ENCODE assay signal across 20 mouse cellular contexts in the genomic region with DNA sequence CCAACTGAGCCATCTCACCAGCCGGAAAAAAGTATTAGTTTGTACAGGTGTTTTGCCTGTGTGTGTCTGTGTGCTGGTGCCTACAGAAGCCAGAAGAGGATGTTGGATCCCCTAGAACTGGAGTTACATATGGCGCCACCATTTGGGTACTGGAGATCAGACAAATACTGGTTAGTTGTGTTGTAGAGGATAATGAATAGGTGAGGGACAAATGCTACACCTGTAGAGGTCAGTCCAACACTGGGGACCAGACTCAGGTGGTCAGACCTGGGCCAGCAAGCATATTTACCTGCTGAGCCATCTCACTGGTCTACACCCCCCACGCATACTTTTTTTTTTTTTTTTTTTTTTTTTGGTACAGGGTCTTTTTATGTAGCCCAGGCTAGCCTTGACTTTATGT. TPM values are rescaled to one million over a fixed set of nuclear protein-coding genes. Genes with fewer than 3 reads are reported as not detected.
A peak's percentile ranks its signal among the peaks of the same experiment; 100 is the strongest.
DNase-seq lines count a peak whose midpoint lies in the region; ATAC-seq and TF ChIP-seq lines count a peak whose summit lies in the region.
"Had no signal": no experiment of that assay in that cellular context is flagged by ENCODE, and none has a peak within 500 bp of the region (broad histone marks: within the 10 kb centered on the region; RNA-seq: fewer than 3 reads in every experiment).

No protein-coding gene starts in this region.

- H3ac ChIP-seq in myocyte (ENCODE audit: control insufficient read depth, insufficient read length), result no peak overlapping the region

- no peaks in the 10 kb centered on the region for H3K27me3 ChIP-seq in intestine, postnatal 0 days (replicated peaks; ENCODE audit: control insufficient read depth, insufficient read depth, low read length)
- H3K27me3 ChIP-seq in intestine, embryonic 16.5 days (replicated peaks; ENCODE audit: control insufficient read depth, insufficient read depth, low read length), result no peaks in the 10 kb centered on the region
- H3K27me3 ChIP-seq in ES-Bruce4 (ENCODE audit: control insufficient read depth, insufficient read depth, low read length, poor library complexity, severe bottlenecking) (no peaks in the 10 kb centered on the region), myocyte (ENCODE audit: control insufficient read depth, insufficient read depth, insufficient read length) (no peaks in the 10 kb centered on the region)
- H3K27me3 ChIP-seq: heart, embryonic 13.5 days; hindbrain, embryonic 13.5 days; limb, embryonic 15.5 days; megakaryocyte, embryonic 14.5 days had no signal

- no peaks in the 10 kb centered on the region for H3K4me1 ChIP-seq in intestine, postnatal 0 days (replicated peaks; ENCODE audit: control insufficient read depth, insufficient read depth, low read length)
- H3K4me1 ChIP-seq in intestine, embryonic 16.5 days (ENCODE audit: control insufficient read depth, insufficient read depth, low read length), result peaks cover 19% of the 10 kb centered on the region
- H3K4me1 ChIP-seq in ES-Bruce4 (ENCODE audit: control insufficient read depth, insufficient read depth, low read length), result no peaks in the 10 kb centered on the region

- no peak for ATAC-seq in intestine, postnatal 0 days
- ATAC-seq in intestine, embryonic 16.5 days, result no peak
- ATAC-seq: forebrain, postnatal 0 days had no signal

- no peaks in the 10 kb centered on the region for H3K79me2 ChIP-seq in myocyte (ENCODE audit: control insufficient read depth, insufficient read depth)

- H3K27ac ChIP-seq in intestine, postnatal 0 days (ENCODE audit: low read depth, low read length), result no peak overlapping the region
- no peak overlapping the region; the same call in 1 of the 2 replicates for H3K27ac ChIP-seq in intestine, embryonic 16.5 days (ENCODE audit: low read length)
- H3K27ac ChIP-seq in ES-Bruce4 (ENCODE audit: insufficient read depth, low read length), result no peak overlapping the region
- H3K27ac ChIP-seq: embryonic facial prominence, embryonic 10.5 days; liver, embryonic 14.5 days had no signal

- intact Hi-C loops in left cerebral cortex, postnatal 10 days (cut with DNase I), result loop anchor here (2.0 kb wide), 1 partner anchor 124 kb away; no protein-coding TSS in a partner anchor

- TF ChIP-seq EP300 in ES-Bruce4 (IDR thresholded peaks at IDR 0.05; ENCODE audit: insufficient read depth, low read depth, low read length), result no peak

- H3K36me3 ChIP-seq in intestine, postnatal 0 days (ENCODE audit: control insufficient read depth, insufficient read depth), result peaks cover 45% of the 10 kb centered on the region
- H3K36me3 ChIP-seq in intestine, embryonic 16.5 days (ENCODE audit: control insufficient read depth, insufficient read depth, low read length), result peaks cover 13% of the 10 kb centered on the region
- peaks cover 34% of the 10 kb centered on the region for H3K36me3 ChIP-seq in ES-Bruce4 (ENCODE audit: control insufficient read depth, insufficient read depth, low read length, poor library complexity, severe bottlenecking)
- H3K36me3 ChIP-seq in myocyte (ENCODE audit: control insufficient read depth, insufficient read depth), result peaks cover 45% of the 10 kb centered on the region

- TF ChIP-seq CTCF in intestine, postnatal 0 days (IDR thresholded peaks at IDR 0.05; ENCODE audit: low read depth), result peak; percentile 16; the same call in 1 of the 2 replicates
- peak; percentile 14 for TF ChIP-seq CTCF in ES-Bruce4 (IDR thresholded peaks at IDR 0.05; ENCODE audit: low read depth, low read length)

- peak; percentile 38 for DNase-seq in 416B (ENCODE audit: low read depth)
- DNase-seq in left cerebral cortex, postnatal 10 days (ENCODE audit: extremely low spot score in 1 of 2, low spot score in 2 of 2), result no peak
- DNase-seq in adrenal gland, postnatal 14 days, result no peak
- DNase-seq: forebrain, postnatal 0 days; gastrocnemius, postnatal 14 days; layer of hippocampus, adult 9-11 months; lung, embryonic 14.5 days; midbrain, embryonic 14.5 days; thymus, adult 2 months had no signal

- TF ChIP-seq POLR2A in ES-Bruce4 (IDR thresholded peaks at IDR 0.05; ENCODE audit: insufficient read depth, low read length) (no peak), myocyte (IDR thresholded peaks at IDR 0.05; ENCODE audit: insufficient read length, low read depth) (no peak)

- no peaks in the 10 kb centered on the region for H3K9me3 ChIP-seq in intestine, postnatal 0 days (ENCODE audit: control insufficient read depth)
- no peaks in the 10 kb centered on the region for H3K9me3 ChIP-seq in intestine, embryonic 16.5 days (ENCODE audit: control insufficient read depth, low read length)
- no peaks in the 10 kb centered on the region for H3K9me3 ChIP-seq in ES-Bruce4 (replicated peaks; ENCODE audit: control insufficient read depth, insufficient read depth, low read length, poor library complexity, severe bottlenecking)
- H3K9me3 ChIP-seq: embryonic facial prominence, embryonic 10.5 days; G1E; heart, embryonic 13.5 days; hindbrain, embryonic 13.5 days; limb, embryonic 15.5 days; megakaryocyte, embryonic 14.5 days had no signal

- H3K4me3 ChIP-seq in intestine, postnatal 0 days (ENCODE audit: low read depth, low read length), result no peak overlapping the region
- H3K4me3 ChIP-seq in intestine, embryonic 16.5 days (ENCODE audit: low read length), result no peak overlapping the region
- H3K4me3 ChIP-seq in ES-Bruce4 (ENCODE audit: low read depth, low read length) (no peak overlapping the region), myocyte (no peak overlapping the region)
- H3K4me3 ChIP-seq: embryonic facial prominence, embryonic 10.5 days; heart, embryonic 13.5 days; hindbrain, embryonic 13.5 days; limb, embryonic 15.5 days had no signal

- 72% methylated on average over 3 of the region's 3 CpGs for WGBS in intestine, postnatal 0 days
- 89% methylated on average over 3 of the region's 3 CpGs for WGBS in intestine, embryonic 16.5 days

- H3K4me2 ChIP-seq in intestine, postnatal 0 days (replicated peaks; ENCODE audit: low read depth), result no peak overlapping the region
- no peak overlapping the region for H3K4me2 ChIP-seq in intestine, embryonic 16.5 days (ENCODE audit: low read depth, low read length)
- no peak overlapping the region for H3K4me2 ChIP-seq in myocyte (ENCODE audit: low read depth)
- H3K4me2 ChIP-seq: heart, embryonic 13.5 days; hindbrain, embryonic 13.5 days; limb, embryonic 15.5 days; lung, embryonic 14.5 days had no signal

- no peak overlapping the region for H3K9ac ChIP-seq in intestine, postnatal 0 days (ENCODE audit: low read depth, low read length)
- no peak overlapping the region for H3K9ac ChIP-seq in intestine, embryonic 16.5 days (ENCODE audit: low read depth, low read length)
- no peak overlapping the region for H3K9ac ChIP-seq in ES-Bruce4 (ENCODE audit: low read depth, poor library complexity, severe bottlenecking)
- H3K9ac ChIP-seq: forebrain, postnatal 0 days; hindbrain, embryonic 13.5 days; limb, embryonic 15.5 days; liver, embryonic 14.5 days; lung, embryonic 14.5 days had no signal

TF ChIP-seq in myocyte, 11 proteins besides CTCF, POLR2A, EP300 and RAD21:
- peak; percentile 65 for TF ChIP-seq POLR2AphosphoS2 (IDR thresholded peaks at IDR 0.05; ENCODE audit: insufficient read length, low read depth)
- no peak for TF ChIP-seq MAX (IDR thresholded peaks at IDR 0.05; ENCODE audit: low read depth)

RNA-seq across cellular contexts. Expression of gene Srsf3, which starts 14.4 kb away (rescaled TPM):
- 257 TPM in 2 replicates for polyA plus RNA-seq in intestine, postnatal 0 days (2015; fragmentation: Nextera tagmentation; extraction: Ambion mirVana)
- 393 and 451 TPM in 2 replicates for polyA plus RNA-seq in intestine, embryonic 16.5 days (2015; fragmentation: Nextera tagmentation; extraction: Ambion mirVana)
- polyA plus RNA-seq in ES-Bruce4 (2011; ENCODE audit: insufficient read depth, insufficient read length, low read depth, missing spikeins) (541 and 557 TPM in 2 replicates), myocyte (2012; fragmentation: generic; extraction: Trizol) (98.2 TPM)
- 100 to 1,000 TPM; 148 to 157 TPM for total RNA-seq in left cerebral cortex, postnatal 10 days (2021)
- 167 and 224 TPM in 2 replicates for total RNA-seq in adrenal gland, postnatal 14 days (2021)

RNA-seq across cellular contexts. Expression of gene Stk38, which starts 39.1 kb away (rescaled TPM):
- 51.5 and 59.5 TPM in 2 replicates for polyA plus RNA-seq in intestine, postnatal 0 days (2015; fragmentation: Nextera tagmentation; extraction: Ambion mirVana)
- polyA plus RNA-seq in intestine, embryonic 16.5 days (2015; fragmentation: Nextera tagmentation; extraction: Ambion mirVana), result 98.3 and 104 TPM in 2 replicates
- polyA plus RNA-seq in ES-Bruce4 (2011; ENCODE audit: insufficient read depth, insufficient read length, low read depth, missing spikeins) (171 TPM in 2 replicates), myocyte (2012; fragmentation: generic; extraction: Trizol) (28.3 TPM)
- 10 to 100 TPM; 54.9 to 60.3 TPM for total RNA-seq in left cerebral cortex, postnatal 10 days (2021)
- 55.0 and 73.5 TPM in 2 replicates for total RNA-seq in adrenal gland, postnatal 14 days (2021)

RNA-seq across cellular contexts. Expression of gene Cdkn1a, which starts 43.9 kb away (rescaled TPM):
- 74.9 and 88.3 TPM in 2 replicates for polyA plus RNA-seq in intestine, postnatal 0 days (2015; fragmentation: Nextera tagmentation; extraction: Ambion mirVana)
- 107 and 114 TPM in 2 replicates for polyA plus RNA-seq in intestine, embryonic 16.5 days (2015; fragmentation: Nextera tagmentation; extraction: Ambion mirVana)
- 171 and 178 TPM in 2 replicates for polyA plus RNA-seq in ES-Bruce4 (2011; ENCODE audit: insufficient read depth, insufficient read length, low read depth, missing spikeins)
- polyA plus RNA-seq in myocyte (2012; fragmentation: generic; extraction: Trizol), result 2,069 TPM
- total RNA-seq in left cerebral cortex, postnatal 10 days (2021), result 10 to 100 TPM; 34.2 to 40.4 TPM
- 126 and 202 TPM in 2 replicates for total RNA-seq in adrenal gland, postnatal 14 days (2021)

Comparison
In these comparisons a context has a peak if more than half of its experiments do, and no peak if none do; other contexts are left out.
1. RNA of gene Cdkn1a, which starts 43.9 kb away (polyA plus RNA-seq): 2,069 TPM in myocyte (single experiment); 171 to 178 TPM in ES-Bruce4, 107 to 114 TPM in intestine, embryonic 16.5 days and 74.9 to 88.3 TPM in intestine, postnatal 0 days; every median in the first group is over 10 times any median in the second.